Mouse (Mus musculus) spleen, adult 12 weeks (tissue): ENCODE data around the gene Arhgef17.
A peak's percentile ranks its signal among the peaks of the same experiment; 100 is the strongest.

Experiments
- DNase-seq: peaks from one replicate; pipeline ENCODE4 v3.0.0; 2022; ENCODE audit warnings: low spot score

Arhgef17 gene

GRCm38 (mm10) chr7:100911791-100912190 is 20.1 kb downstream of the Arhgef17 start:
- DNase-seq = no peak

GRCm38 (mm10) chr7:100911246-100911770 is 20.6 kb downstream of the Arhgef17 start:
- DNase-seq = no peak

- DNase-seq = no peak
Measured at GRCm38 (mm10) chr7:100908567-100908966, 23.3 kb downstream of the Arhgef17 start.

GRCm38 (mm10) chr7:100908061-100908460 is 23.8 kb downstream of the Arhgef17 start:
- no peak for DNase-seq

GRCm38 (mm10) chr7:100907231-100907630 is 24.7 kb downstream of the Arhgef17 start:
- peak; percentile 59 for DNase-seq

GRCm38 (mm10) chr7:100906029-100906789 is 25.7 kb downstream of the Arhgef17 start:
- DNase-seq = no peak

- DNase-seq = no peak
Measured at GRCm38 (mm10) chr7:100905037-100905436, 26.9 kb downstream of the Arhgef17 start.

GRCm38 (mm10) chr7:100904612-100905011 is 27.3 kb downstream of the Arhgef17 start:
- no peak for DNase-seq

GRCm38 (mm10) chr7:100902451-100903137 is 29.3 kb downstream of the Arhgef17 start:
- DNase-seq = no peak

GRCm38 (mm10) chr7:100897828-100898227 is 34.1 kb downstream of the Arhgef17 start:
- no peak for DNase-seq

GRCm38 (mm10) chr7:100894833-100895226 is 37.1 kb downstream of the Arhgef17 start:
- no peak for DNase-seq

- DNase-seq = no peak
Measured at GRCm38 (mm10) chr7:100894057-100894832, 37.7 kb downstream of the Arhgef17 start.

- DNase-seq = no peak
Measured at GRCm38 (mm10) chr7:100893249-100894056, 38.5 kb downstream of the Arhgef17 start.

- DNase-seq = peak; percentile 52
Measured at GRCm38 (mm10) chr7:100886535-100886934, 45.4 kb downstream of the Arhgef17 start.

GRCm38 (mm10) chr7:100884460-100884859 is 47.4 kb downstream of the Arhgef17 start:
- no peak for DNase-seq

GRCm38 (mm10) chr7:100881950-100882349 is 50.0 kb downstream of the Arhgef17 start:
- DNase-seq = no peak

- no peak for DNase-seq
Measured at GRCm38 (mm10) chr7:100881531-100881930, 50.4 kb downstream of the Arhgef17 start.

- DNase-seq = peak; percentile 67
Measured at GRCm38 (mm10) chr7:100879595-100879994, 52.3 kb downstream of the Arhgef17 start.

- no peak for DNase-seq
Measured at GRCm38 (mm10) chr7:100876771-100877170, 55.1 kb downstream of the Arhgef17 start.

- no peak for DNase-seq
Measured at GRCm38 (mm10) chr7:100876293-100876692, 55.6 kb downstream of the Arhgef17 start.

- DNase-seq = no peak
Measured at GRCm38 (mm10) chr7:100875822-100876221, 56.1 kb downstream of the Arhgef17 start.

- DNase-seq = no peak
Measured at GRCm38 (mm10) chr7:100873197-100873596, 58.7 kb downstream of the Arhgef17 start.
